Mouse (Mus musculus): Measurements from ENCODE around the gene Lenep.

- TF ChIP-seq GATA1 (IDR thresholded peaks at IDR 0.05; ENCODE audit: low read length) (no peak), TAL1 (IDR thresholded peaks at IDR 0.05; ENCODE audit: low read length) (no peak)
Observed at GRCm38 (mm10) chr3:89354816-89355511, 47.6 kb downstream of the Lenep start.

All from erythroblast, embryonic 14.5 days (primary cell).